Mouse (Mus musculus) C2C12 (cell line): ENCODE results near the gene Ank. TPM values are rescaled to one million over a fixed set of nuclear protein-coding genes. Genes with fewer than 3 reads are reported as not detected.

ENCODE experiments used
- H3K27me3 ChIP-seq: one replicate; pipeline ENCODE4 v1.6.1; 2011; ENCODE audit not compliant: control insufficient read depth, insufficient read depth, insufficient read length
- H3K36me3 ChIP-seq: one replicate; pipeline ENCODE4 v1.6.1; 2011; ENCODE audit not compliant: control insufficient read depth, insufficient read depth
- H3K4me3 ChIP-seq: one replicate; pipeline ENCODE4 v1.5.1; 2011; ENCODE audit warnings: mild to moderate bottlenecking, control low read depth; ENCODE audit not compliant: poor library complexity, insufficient read depth, severe bottlenecking
- H3K79me2 ChIP-seq: one replicate; pipeline ENCODE4 v1.6.1; 2011; ENCODE audit not compliant: control insufficient read depth, insufficient read depth
- H3K79me3 ChIP-seq: one replicate; pipeline ENCODE4 v1.6.1; 2011; ENCODE audit warnings: low read depth, control low read depth
- H3ac ChIP-seq: one replicate; pipeline ENCODE3; 2011; ENCODE audit warnings: low read depth; ENCODE audit not compliant: control insufficient read depth, insufficient read length
- CEBPB ChIP-seq: IDR thresholded peaks from one replicate; pipeline ENCODE4 v1.6.1; 2011; ENCODE audit warnings: low read depth, mild to moderate bottlenecking, control low read depth, moderate library complexity
- CTCF ChIP-seq: IDR thresholded peaks from one replicate; pipeline ENCODE4 v1.5.1; 2011; ENCODE audit not compliant: control insufficient read depth, insufficient read depth, insufficient read length
- FOSL1 ChIP-seq: IDR thresholded peaks from one replicate; pipeline ENCODE4 v1.8.0; 2011; ENCODE audit warnings: mild to moderate bottlenecking, low read length; ENCODE audit not compliant: poor library complexity, insufficient read depth, severe bottlenecking
- MAX ChIP-seq: IDR thresholded peaks from one replicate; pipeline ENCODE4 v1.6.1; 2011; ENCODE audit warnings: mild to moderate bottlenecking, control low read depth
- MYOD1 ChIP-seq: IDR thresholded peaks from one replicate; pipeline ENCODE4 v1.6.1; 2011; ENCODE audit warnings: low read depth; ENCODE audit not compliant: control insufficient read depth, insufficient read length
- MYOG ChIP-seq: IDR thresholded peaks from one replicate; pipeline ENCODE4 v1.6.1; 2011; ENCODE audit not compliant: control insufficient read depth, insufficient read length; ENCODE audit errors: extremely low read depth
- USF1 ChIP-seq: IDR thresholded peaks from one replicate; pipeline ENCODE4 v1.6.1; 2011; ENCODE audit warnings: low read depth, mild to moderate bottlenecking, control low read depth, moderate library complexity
- polyA plus RNA-seq: library from polyadenylated mRNA; unstranded; fragments of >200 nt; fragmentation: generic; extraction: Trizol; gene quantifications from one replicate; pipeline ENCODE4 v1.2.1, GENCODE M21; 2012; ENCODE audit warnings: missing spikeins

Gene Ank
- polyA plus RNA-seq, 1 experiment = 292 TPM

- TF ChIP-seq MYOD1 (no peak), CEBPB (peak; percentile 83)
- H3K27me3 ChIP-seq = no peaks in the 10 kb centered on the region
- H3K79me2 ChIP-seq = peaks cover 100% of the 10 kb centered on the region
- peaks cover 100% of the 10 kb centered on the region for H3K79me3 ChIP-seq
- H3ac ChIP-seq = no peak overlapping the region
- H3K4me3 ChIP-seq = no peak overlapping the region
- H3K36me3 ChIP-seq = peaks cover 76% of the 10 kb centered on the region
Measured at GRCm38 (mm10) chr15:27477630-27478029, 11.2 kb downstream of the Ank start.

GRCm38 (mm10) chr15:27480333-27481015 is 14.0 kb downstream of the Ank start:
- no peak for TF ChIP-seq FOSL1
- no peak for TF ChIP-seq CTCF
- no peak for TF ChIP-seq CEBPB
- no peak for TF ChIP-seq MYOD1
- no peak for TF ChIP-seq USF1
- no peak for TF ChIP-seq MAX
- no peak for TF ChIP-seq MYOG
- Histone ChIP-seq H3K4me3 (no peak overlapping the region), H3K27me3 (no peaks in the 10 kb centered on the region), H3K79me2 (peaks cover 100% of the 10 kb centered on the region), H3K79me3 (peaks cover 99% of the 10 kb centered on the region), H3K36me3 (peaks cover 70% of the 10 kb centered on the region), H3ac (no peak overlapping the region)

DNA sequence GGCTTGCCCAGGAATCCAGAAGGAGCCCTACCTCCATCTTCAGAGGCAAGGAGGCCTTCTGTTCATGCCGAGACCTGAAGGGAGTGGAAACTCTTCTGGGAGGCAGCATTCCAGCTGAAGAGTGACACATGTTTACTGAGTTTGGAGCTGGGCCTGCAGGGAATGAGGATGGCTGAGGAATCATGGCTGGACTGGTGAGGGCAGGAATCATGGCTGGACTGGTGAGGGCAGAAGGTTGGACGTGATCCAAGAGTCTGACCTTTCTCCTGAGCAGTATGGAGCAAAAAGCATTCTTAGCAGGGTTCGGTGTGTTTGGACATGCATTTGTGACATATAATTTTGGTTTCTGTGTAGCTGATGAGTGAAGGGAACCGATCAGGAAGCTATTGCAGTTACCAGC is 15.5 kb downstream of the Ank start:
- H3K27me3 ChIP-seq = no peaks in the 10 kb centered on the region
- peaks cover 69% of the 10 kb centered on the region for H3K36me3 ChIP-seq
- H3K79me3 ChIP-seq = peaks cover 99% of the 10 kb centered on the region
- peaks cover 100% of the 10 kb centered on the region for H3K79me2 ChIP-seq
- H3ac ChIP-seq = no peak overlapping the region
- H3K4me3 ChIP-seq = no peak overlapping the region
- TF ChIP-seq MYOD1 = no peak
- TF ChIP-seq FOSL1 = no peak
- TF ChIP-seq USF1 = no peak
- no peak for TF ChIP-seq CTCF
- no peak for TF ChIP-seq MAX
- no peak for TF ChIP-seq CEBPB

GRCm38 (mm10) chr15:27483183-27483582 is 16.7 kb downstream of the Ank start:
- peaks cover 70% of the 10 kb centered on the region for H3K36me3 ChIP-seq
- TF ChIP-seq MYOG (no peak), MAX (no peak), USF1 (no peak), CEBPB (no peak), MYOD1 (no peak), FOSL1 (no peak), CTCF (no peak)
- H3ac ChIP-seq = no peak overlapping the region
- no peaks in the 10 kb centered on the region for H3K27me3 ChIP-seq
- H3K79me2 ChIP-seq = peaks cover 100% of the 10 kb centered on the region
- no peak overlapping the region for H3K4me3 ChIP-seq
- H3K79me3 ChIP-seq = peaks cover 99% of the 10 kb centered on the region

GRCm38 (mm10) chr15:27485567-27486278 is 19.2 kb downstream of the Ank start:
- H3K27me3 ChIP-seq = no peaks in the 10 kb centered on the region
- peaks cover 99% of the 10 kb centered on the region for H3K79me3 ChIP-seq
- H3K36me3 ChIP-seq = peaks cover 77% of the 10 kb centered on the region
- no peak overlapping the region for H3K4me3 ChIP-seq
- TF ChIP-seq MAX (no peak), CEBPB (no peak), MYOG (no peak), FOSL1 (no peak), MYOD1 (no peak), USF1 (no peak), CTCF (no peak)
- no peak overlapping the region for H3ac ChIP-seq
- peaks cover 100% of the 10 kb centered on the region for H3K79me2 ChIP-seq

GRCm38 (mm10) chr15:27486279-27486618 is 19.8 kb downstream of the Ank start:
- Histone ChIP-seq H3K36me3 (peaks cover 79% of the 10 kb centered on the region), H3K4me3 (no peak overlapping the region), H3ac (no peak overlapping the region), H3K79me3 (peaks cover 99% of the 10 kb centered on the region), H3K79me2 (peaks cover 100% of the 10 kb centered on the region), H3K27me3 (no peaks in the 10 kb centered on the region)
- TF ChIP-seq USF1 = no peak
- no peak for TF ChIP-seq MYOG
- TF ChIP-seq MYOD1 = no peak
- no peak for TF ChIP-seq MAX
- TF ChIP-seq FOSL1 = no peak
- no peak for TF ChIP-seq CEBPB
